Mouse (Mus musculus) forebrain, postnatal 0 days (tissue): ENCODE measurements around the gene Anks1b. TPM values are rescaled to one million over a fixed set of nuclear protein-coding genes. Genes with fewer than 3 reads are reported as not detected.
A peak's percentile ranks its signal among the peaks of the same experiment; 100 is the strongest.

Source experiments
- ATAC-seq: fragments of 200-750 bp; cut with Nextera tagmentation; 2 replicates; pipeline ENCODE4 v1.8.0; 2017; ENCODE audit warnings: mild to moderate bottlenecking, moderate library complexity
- DNase-seq: peaks from one replicate; pipeline ENCODE4 v3.0.0-alpha.2; 2015
- H3K27ac ChIP-seq: fragments of 300-500 bp; sonication (generic); 2 replicates; pipeline ENCODE4 v1.5.1; 2014; ENCODE audit warnings: low read depth, mild to moderate bottlenecking, antibody characterized with exemption, low read length, moderate library complexity, mixed read lengths
- H3K27me3 ChIP-seq: fragments of 300-500 bp; sonication (generic); 2 replicates; pipeline ENCODE4 v1.6.1; 2014; ENCODE audit warnings: mild to moderate bottlenecking, low read length, mixed read lengths; ENCODE audit not compliant: insufficient read depth
- H3K36me3 ChIP-seq: fragments of 300-500 bp; sonication (generic); 2 replicates; pipeline ENCODE4 v1.6.1; 2014; ENCODE audit warnings: mild to moderate bottlenecking, moderate library complexity; ENCODE audit not compliant: insufficient read depth
- H3K4me1 ChIP-seq: fragments of 300-500 bp; sonication (generic); 2 replicates; pipeline ENCODE4 v1.6.1; 2014; ENCODE audit warnings: antibody characterized with exemption; ENCODE audit not compliant: insufficient read depth
- H3K4me2 ChIP-seq: fragments of 300-500 bp; sonication (generic); 2 replicates; pipeline ENCODE4 v1.6.1; 2014; ENCODE audit warnings: low read depth, mild to moderate bottlenecking, moderate library complexity
- H3K4me3 ChIP-seq: fragments of 300-500 bp; sonication (generic); 2 replicates; pipeline ENCODE4 v1.5.1; 2014; ENCODE audit warnings: low read depth, low read length, mixed read lengths
- H3K9ac ChIP-seq: fragments of 300-500 bp; sonication (generic); 2 replicates; pipeline ENCODE4 v1.6.1; 2014; ENCODE audit warnings: mild to moderate bottlenecking
- H3K9me3 ChIP-seq: fragments of 300-500 bp; sonication (generic); 2 replicates; pipeline ENCODE4 v1.6.1; 2016; ENCODE audit warnings: low read length
- CTCF ChIP-seq: sonication (generic); IDR thresholded peaks from 2 replicates; pipeline ENCODE4 v1.5.1; 2016; ENCODE audit warnings: antibody characterized with exemption, control low read depth, low read depth
- WGBS: fragments of 180-500 bp; shearing (Covaris S2); extraction: QIAGEN DNeasy Blood & Tissue Kit; methylation state at CpG from one replicate; pipeline ENCODE4 v1.1.7; 2014; 5-methylcytosine and 5-hydroxymethylcytosine counted together
- polyA plus RNA-seq: library from polyadenylated mRNA; unstranded; fragments of >200 nt; fragmentation: Nextera tagmentation; extraction: Ambion mirVana; gene quantifications from 2 replicates; pipeline ENCODE4 v1.2.1, GENCODE M21; 2015
- total RNA-seq: library from RNA; depleted of rRNA; stranded (reverse); fragments of >200 nt; gene quantifications from 2 replicates; pipeline ENCODE4 v1.2.3, GENCODE M21; 2014

Anks1b gene
- total and polyA plus RNA-seq, 2 experiments from 2014 or later, result 120 to 145 TPM

- TF ChIP-seq CTCF, result no peak
- Histone ChIP-seq H3K9ac (no peak overlapping the region), H3K4me2 (no peak overlapping the region), H3K9me3 (no peaks in the 10 kb centered on the region), H3K27ac (no peak overlapping the region), H3K4me3 (no peak overlapping the region), H3K36me3 (no peaks in the 10 kb centered on the region), H3K27me3 (no peaks in the 10 kb centered on the region), H3K4me1 (no peaks in the 10 kb centered on the region)
- no peak for DNase-seq
- 92% methylated on average over 4 of the region's 4 CpGs for WGBS
- ATAC-seq, result no peak
Observed at GRCm38 (mm10) chr10:90757773-90758172, 884.5 kb downstream of the Anks1b start.

DNA sequence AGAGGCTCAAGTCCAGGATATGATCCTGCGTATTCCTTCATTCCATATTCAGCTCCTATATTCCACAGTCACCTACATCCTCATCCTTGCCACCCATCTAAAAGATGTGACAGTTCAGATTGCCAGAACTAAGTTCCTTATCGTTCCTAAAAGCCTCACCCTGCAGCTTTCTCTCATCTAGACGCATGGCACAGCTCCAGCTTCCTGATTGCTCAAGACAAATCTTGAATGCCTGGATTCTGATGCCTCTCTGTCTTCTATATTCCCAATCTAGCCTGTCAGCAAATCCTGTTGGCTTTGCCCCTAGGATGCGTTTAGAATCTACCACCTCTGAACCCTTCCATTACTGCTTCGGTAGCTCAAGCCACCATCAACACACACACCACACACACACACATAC lies 886.6 kb downstream of the Anks1b start:
- Histone ChIP-seq H3K27me3 (no peaks in the 10 kb centered on the region), H3K36me3 (no peaks in the 10 kb centered on the region), H3K9ac (no peak overlapping the region), H3K4me3 (no peak overlapping the region), H3K4me1 (no peaks in the 10 kb centered on the region), H3K4me2 (no peak overlapping the region), H3K27ac (no peak overlapping the region), H3K9me3 (no peaks in the 10 kb centered on the region)
- WGBS, result 69% methylated on average over 5 of the region's 5 CpGs
- ATAC-seq (no peak), DNase-seq (peak; percentile 27)
- TF ChIP-seq CTCF, result no peak

GRCm38 (mm10) chr10:90766261-90766660 lies 893.0 kb downstream of the Anks1b start:
- H3K27ac ChIP-seq, result no peak overlapping the region
- TF ChIP-seq CTCF, result no peak
- H3K4me2 ChIP-seq, result no peak overlapping the region
- H3K9me3 ChIP-seq, result no peaks in the 10 kb centered on the region
- WGBS, result 72% methylated on average over 3 of the region's 3 CpGs
- ATAC-seq (no peak), DNase-seq (no peak)
- H3K9ac ChIP-seq, result no peak overlapping the region
- no peaks in the 10 kb centered on the region for H3K4me1 ChIP-seq
- H3K36me3 ChIP-seq, result no peaks in the 10 kb centered on the region
- no peaks in the 10 kb centered on the region for H3K27me3 ChIP-seq
- H3K4me3 ChIP-seq, result no peak overlapping the region

GRCm38 (mm10) chr10:90770403-90770955 lies 897.2 kb downstream of the Anks1b start:
- Histone ChIP-seq H3K36me3 (no peaks in the 10 kb centered on the region), H3K27ac (no peak overlapping the region; the same call in 1 of the 2 replicates), H3K4me2 (no peak overlapping the region), H3K27me3 (no peaks in the 10 kb centered on the region), H3K9ac (no peak overlapping the region), H3K4me3 (no peak overlapping the region), H3K4me1 (no peaks in the 10 kb centered on the region), H3K9me3 (no peaks in the 10 kb centered on the region)
- ATAC-seq (peak; percentile 43), DNase-seq (peak; percentile 11)
- peak; percentile 24; the same call in 1 of the 2 replicates for TF ChIP-seq CTCF
- WGBS, result 13% methylated on average over 11 of the region's 11 CpGs

GRCm38 (mm10) chr10:90771046-90771445 lies 897.7 kb downstream of the Anks1b start:
- H3K9ac ChIP-seq, result no peak overlapping the region
- no peak overlapping the region for H3K4me2 ChIP-seq
- H3K27ac ChIP-seq, result no peak overlapping the region
- no peak for TF ChIP-seq CTCF
- no peaks in the 10 kb centered on the region for H3K9me3 ChIP-seq
- H3K4me1 ChIP-seq, result no peaks in the 10 kb centered on the region
- no peaks in the 10 kb centered on the region for H3K36me3 ChIP-seq
- DNase-seq (peak; percentile 21), ATAC-seq (peak; percentile 71; the same call in 1 of the 2 replicates)
- H3K27me3 ChIP-seq, result no peaks in the 10 kb centered on the region
- H3K4me3 ChIP-seq, result no peak overlapping the region
- 43% methylated on average over 7 of the region's 7 CpGs for WGBS

DNA sequence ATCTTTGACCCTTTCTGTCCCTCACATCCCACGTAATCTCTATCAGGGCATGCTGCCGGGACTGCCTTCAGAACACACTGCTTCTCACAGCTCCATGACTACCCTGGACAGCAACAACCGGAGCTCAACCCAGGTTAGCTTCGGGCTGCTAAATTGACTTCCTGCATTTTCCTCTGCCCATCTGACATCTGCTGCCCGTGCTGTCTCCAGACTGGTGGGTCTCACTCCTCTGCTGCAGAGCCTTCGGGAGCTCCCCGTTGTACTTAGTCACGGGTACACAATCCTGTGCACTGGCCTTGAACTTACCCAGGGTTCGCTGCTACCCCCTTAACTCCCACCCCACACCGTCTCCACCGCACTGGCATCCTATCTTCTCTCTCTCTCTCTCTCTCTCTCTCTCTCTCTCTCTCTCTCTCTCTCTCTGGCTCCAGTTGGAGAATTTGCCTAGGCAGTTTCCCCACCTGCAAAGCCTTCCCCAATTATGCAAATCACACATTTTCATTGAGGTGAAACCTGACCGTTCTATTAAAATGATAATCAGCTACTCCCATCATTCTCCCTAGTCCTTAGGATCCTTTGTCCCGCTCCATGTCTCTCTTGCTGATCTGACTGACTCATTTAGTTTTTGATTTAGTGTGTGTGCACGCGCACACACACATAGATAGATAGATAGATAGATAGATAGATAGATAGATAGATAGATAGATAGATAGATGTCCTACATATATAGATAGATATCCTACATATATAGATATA lies 898.3 kb downstream of the Anks1b start:
- no peaks in the 10 kb centered on the region for H3K27me3 ChIP-seq
- H3K4me1 ChIP-seq, result no peaks in the 10 kb centered on the region
- H3K9me3 ChIP-seq, result no peaks in the 10 kb centered on the region
- WGBS, result 9% methylated on average over 15 of the region's 15 CpGs
- no peak overlapping the region for H3K4me2 ChIP-seq
- no peak overlapping the region for H3K27ac ChIP-seq
- no peak for TF ChIP-seq CTCF
- DNase-seq, result no peak
- no peak overlapping the region for H3K9ac ChIP-seq
- H3K4me3 ChIP-seq, result no peak overlapping the region
- ATAC-seq, result peak; percentile 40
- no peaks in the 10 kb centered on the region for H3K36me3 ChIP-seq
